36 mouse cellular contexts compared by ENCODE assay signal in the genomic region with DNA sequence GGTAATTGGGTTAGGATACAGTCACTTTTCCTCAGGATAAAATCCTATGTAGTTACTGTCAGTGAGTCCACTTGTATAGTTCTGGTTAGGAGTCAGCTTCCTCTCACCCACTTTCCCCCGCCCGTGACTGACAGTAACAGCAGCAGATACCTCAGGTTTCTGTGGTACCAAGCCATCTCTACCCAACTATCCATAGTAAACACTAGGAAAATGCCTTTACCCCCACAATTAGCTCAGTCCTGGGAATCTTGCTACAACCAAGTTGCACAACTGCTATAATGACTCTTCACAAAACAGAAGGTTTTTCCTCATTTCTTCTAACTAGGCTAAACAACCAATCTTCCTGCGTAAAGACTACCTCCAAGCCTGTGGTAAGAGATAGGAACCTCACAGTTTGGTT. TPM values are rescaled to one million over a fixed set of nuclear protein-coding genes. Genes with fewer than 3 reads are reported as not detected.
DNase-seq lines count a peak whose midpoint lies in the region; ATAC-seq and TF ChIP-seq lines count a peak whose summit lies in the region.
"Had no signal": no experiment of that assay in that cellular context is flagged by ENCODE, and none has a peak within 500 bp of the region (broad histone marks: within the 10 kb centered on the region; RNA-seq: fewer than 3 reads in every experiment).

No protein-coding gene starts in this region.

- DNase-seq in CH12.LX (ENCODE audit: extremely low read depth): no peak
- no peak for DNase-seq in cerebellum, postnatal 36 days
- no peak for DNase-seq in heart, postnatal 10 days
- DNase-seq in embryo, embryonic 10.5 days (ENCODE audit: low spot score): no peak
- DNase-seq: adrenal gland, postnatal 14 days; B cell, adult 2 months; cerebellum, adult 18-20 months; cerebellum, postnatal 14 days; embryo, embryonic 11 days; gastrocnemius, adult 2 months; gastrocnemius, postnatal 36 days; heart, adult 2 months; kidney, adult 18-20 months; kidney, postnatal 25 days; lung, embryonic 14.5 days; lung, postnatal 14 days; right cerebral cortex, adult 18-20 months; right cerebral cortex, postnatal 4 days; thymus, adult 2 months; thymus, postnatal 4 days had no signal

- no peak for TF ChIP-seq RAD21 in CH12.LX (IDR thresholded peaks at IDR 0.05; ENCODE audit: low read depth, low read length)

- in situ Hi-C loops in CH12.LX (cut with MboI; ENCODE audit: low pct_ligation_motif_present, low pct_unique_long_range_greater_than_20kb, low sequenced_read_pairs): no loop called here

- H3K79me2 ChIP-seq in CH12.LX (replicated peaks; ENCODE audit: control insufficient read depth, extremely low read depth, insufficient read depth, poor library complexity, severe bottlenecking): peaks cover 30% of the 10 kb centered on the region

- H3K4me1 ChIP-seq in CH12.LX (ENCODE audit: control insufficient read depth in 1 of 2, insufficient read depth in 2 of 2): peaks cover 7 to 20% of the 10 kb centered on the region in 2 experiments
- no peaks in the 10 kb centered on the region for H3K4me1 ChIP-seq in intestine, embryonic 16.5 days (ENCODE audit: control insufficient read depth, insufficient read depth, low read length)
- H3K4me1 ChIP-seq: embryonic facial prominence, embryonic 12.5 days; heart, embryonic 12.5 days; hindbrain, embryonic 10.5 days; hindbrain, embryonic 15.5 days; limb, embryonic 13.5 days; midbrain, embryonic 10.5 days; midbrain, embryonic 15.5 days had no signal

- no peak overlapping the region for H3K4me3 ChIP-seq in CH12.LX (replicated peaks in 1 of 3; ENCODE audit: low read depth in 2 of 3, low read length in 2 of 3, poor library complexity in 1 of 3)
- no peak overlapping the region for H3K4me3 ChIP-seq in intestine, embryonic 16.5 days (ENCODE audit: low read length)
- H3K4me3 ChIP-seq: embryonic facial prominence, embryonic 12.5 days; gastrocnemius, adult 2 months; heart, adult 2 months; heart, embryonic 12.5 days; hindbrain, embryonic 10.5 days; hindbrain, embryonic 15.5 days; kidney, embryonic 15.5 days; limb, embryonic 13.5 days; midbrain, embryonic 10.5 days; midbrain, embryonic 15.5 days had no signal

- WGBS in intestine, embryonic 16.5 days: 87% methylated on average over 3 of the region's 3 CpGs

- TF ChIP-seq CTCF in CH12.LX (conservative IDR thresholded peaks at IDR 0.05 in 1 of 2, IDR thresholded peaks at IDR 0.05 in 1 of 2; ENCODE audit: low read depth in 2 of 2, low read length in 2 of 2): no peak

- dilution Hi-C loops in CH12.LX (cut with MboI; ENCODE audit: extremely low pct_ligation_motif_present, extremely low pct_unique_long_range_greater_than_20kb, low sequenced_read_pairs): no loop called here

- peak; percentile 33 for ATAC-seq in common myeloid progenitor, adult 5-6 weeks (replicated peaks; ENCODE audit: low read depth, poor library complexity, severe bottlenecking)
- ATAC-seq in megakaryocyte, adult 5-6 weeks (ENCODE audit: poor library complexity, severe bottlenecking): peak; percentile 43
- ATAC-seq in intestine, embryonic 16.5 days: no peak
- ATAC-seq: forebrain, embryonic 16.5 days; inflammation-experienced regulatory T-cells, adult 6 months; midbrain, embryonic 15.5 days; Patski had no signal

- H3K9ac ChIP-seq in CH12.LX (ENCODE audit: insufficient read depth, low read depth): peak overlapping the region; percentile 78
- H3K9ac ChIP-seq in intestine, embryonic 16.5 days (ENCODE audit: low read depth, low read length): no peak overlapping the region
- H3K9ac ChIP-seq: embryonic facial prominence, embryonic 12.5 days; heart, embryonic 12.5 days; hindbrain, embryonic 15.5 days; kidney, embryonic 15.5 days; limb, embryonic 13.5 days; liver, embryonic 14.5 days; lung, embryonic 14.5 days; midbrain, embryonic 15.5 days had no signal

- no peaks in the 10 kb centered on the region for H3K9me3 ChIP-seq in CH12.LX (replicated peaks; ENCODE audit: low read length)
- no peaks in the 10 kb centered on the region for H3K9me3 ChIP-seq in intestine, embryonic 16.5 days (ENCODE audit: control insufficient read depth, low read length)
- H3K9me3 ChIP-seq: embryonic facial prominence, embryonic 12.5 days; heart, embryonic 12.5 days; hindbrain, embryonic 10.5 days; hindbrain, embryonic 15.5 days; kidney, embryonic 15.5 days; limb, embryonic 13.5 days; midbrain, embryonic 10.5 days; midbrain, embryonic 15.5 days had no signal

- no peak for TF ChIP-seq POLR2A in CH12.LX (IDR thresholded peaks at IDR 0.05; ENCODE audit: low read depth, low read length)

- no peaks in the 10 kb centered on the region for H3K27me3 ChIP-seq in CH12.LX (replicated peaks)
- H3K27me3 ChIP-seq in intestine, embryonic 16.5 days (replicated peaks; ENCODE audit: control insufficient read depth, insufficient read depth, low read length): no peaks in the 10 kb centered on the region
- H3K27me3 ChIP-seq: embryonic facial prominence, embryonic 12.5 days; heart, embryonic 12.5 days; hindbrain, embryonic 15.5 days; kidney, embryonic 15.5 days; limb, embryonic 13.5 days; midbrain, embryonic 15.5 days; Patski had no signal

- intact Hi-C loops in heart, postnatal 10 days (cut with DNase I): no loop called here

- H3K4me2 ChIP-seq in CH12.LX (ENCODE audit: insufficient read depth, low read depth, poor library complexity, severe bottlenecking): peak overlapping the region; percentile 57
- no peak overlapping the region for H3K4me2 ChIP-seq in intestine, embryonic 16.5 days (ENCODE audit: low read depth, low read length)
- H3K4me2 ChIP-seq: embryonic facial prominence, embryonic 12.5 days; heart, embryonic 12.5 days; hindbrain, embryonic 15.5 days; kidney, embryonic 15.5 days; limb, embryonic 13.5 days; lung, embryonic 14.5 days; midbrain, embryonic 15.5 days had no signal

- no peak for TF ChIP-seq EP300 in CH12.LX (IDR thresholded peaks at IDR 0.05; ENCODE audit: low read length)

- H3K27ac ChIP-seq in CH12.LX (ENCODE audit: insufficient read depth, low read depth): peak overlapping the region; percentile 57
- H3K27ac ChIP-seq in intestine, embryonic 16.5 days (ENCODE audit: low read length): no peak overlapping the region
- H3K27ac ChIP-seq: embryonic facial prominence, embryonic 12.5 days; gastrocnemius, adult 2 months; heart, adult 2 months; hindbrain, embryonic 10.5 days; hindbrain, embryonic 15.5 days; kidney, embryonic 15.5 days; limb, embryonic 13.5 days; liver, embryonic 14.5 days; midbrain, embryonic 10.5 days; midbrain, embryonic 15.5 days had no signal

- no peaks in the 10 kb centered on the region for H3K36me3 ChIP-seq in CH12.LX (replicated peaks in 1 of 2; ENCODE audit: control insufficient read depth in 1 of 2, insufficient read depth in 1 of 2, low read length in 1 of 2)
- H3K36me3 ChIP-seq in intestine, embryonic 16.5 days (ENCODE audit: control insufficient read depth, insufficient read depth, low read length): no peaks in the 10 kb centered on the region
- H3K36me3 ChIP-seq: embryonic facial prominence, embryonic 12.5 days; G1E; heart, embryonic 12.5 days; hindbrain, embryonic 10.5 days; hindbrain, embryonic 15.5 days; kidney, embryonic 15.5 days; limb, embryonic 13.5 days; midbrain, embryonic 10.5 days; midbrain, embryonic 15.5 days had no signal

TF ChIP-seq in CH12.LX, 34 proteins besides CTCF, POLR2A, EP300 and RAD21:
- TF ChIP-seq SIN3A (IDR thresholded peaks at IDR 0.05; ENCODE audit: low read length) (no peak), NELFE (IDR thresholded peaks at IDR 0.05; ENCODE audit: low read depth, low read length) (no peak), POLR2AphosphoS2 (IDR thresholded peaks at IDR 0.05; ENCODE audit: low read depth, low read length) (no peak), ELF1 (IDR thresholded peaks at IDR 0.05; ENCODE audit: low read depth, low read length) (no peak), ETS1 (conservative IDR thresholded peaks at IDR 0.05; ENCODE audit: low read depth, low read length) (no peak), JUND (conservative IDR thresholded peaks at IDR 0.05; ENCODE audit: low read depth, low read length) (no peak), ZNF384 (IDR thresholded peaks at IDR 0.05; ENCODE audit: low read depth, low read length) (no peak), ZC3H11A (IDR thresholded peaks at IDR 0.05; ENCODE audit: low read depth, low read length) (no peak), USF2 (conservative IDR thresholded peaks at IDR 0.05; ENCODE audit: low read depth, low read length) (no peak), IRF4 (IDR thresholded peaks at IDR 0.05; ENCODE audit: low read depth, low read length) (no peak), SMC3 (IDR thresholded peaks at IDR 0.05; ENCODE audit: low read depth, low read length) (no peak)

RNA-seq across cellular contexts. Expression of a gene that starts 14.7 kb away (rescaled TPM):
- total RNA-seq in CH12.LX (2012; rRNA removed) (13.8 and 15.6 TPM in 2 replicates), CH12.LX (2014; rRNA removed) (3.2 and 5.0 TPM in 2 replicates)
- 3.5 and 4.2 TPM in 2 replicates for polyA plus RNA-seq in CH12.LX (2012; ENCODE audit: insufficient read length, low read depth)
- total RNA-seq in common myeloid progenitor, adult 5-6 weeks (2017): 98.8 and 117 TPM in 2 replicates
- 31.8 and 32.3 TPM in 2 replicates for total RNA-seq in megakaryocyte, adult 5-6 weeks (2015)
- total RNA-seq in megakaryocyte, adult 5-6 weeks (2017): 69.2 and 86.6 TPM in 2 replicates
- total RNA-seq in heart, postnatal 10 days (2021): 1 to 10 TPM; 3.8 to 4.7 TPM
- 30.0 and 32.8 TPM in 2 replicates for polyA plus RNA-seq in intestine, embryonic 16.5 days (2015; fragmentation: Nextera tagmentation; extraction: Ambion mirVana)
- polyA plus RNA-seq: G1E had no signal
